ENCODE assay signal across 8 mouse cellular contexts in genomic region chr4:124714545-124715481, GRCm38 (mm10). TPM values are rescaled to one million over a fixed set of nuclear protein-coding genes. Genes with fewer than 3 reads are reported as not detected.
DNase-seq lines count a peak whose midpoint lies in the region; ATAC-seq and TF ChIP-seq lines count a peak whose summit lies in the region.

Gene Sf3a3, plus strand, starts transcription at chr4:124714776.

- under 1% methylated on average over 57 of the region's 57 CpGs for WGBS in heart, embryonic 10.5 days
- WGBS in kidney, embryonic 16.5 days, result 0% methylated on average over 57 of the region's 57 CpGs
- WGBS in liver, adult 2 months, result under 1% methylated on average over 57 of the region's 57 CpGs

- peak; percentile 97 to 98 for DNase-seq in B cell, adult 2 months
- DNase-seq in brain, adult 2 months (ENCODE audit: low read depth, low spot score), result peak; percentile 99
- DNase-seq in heart, embryonic 10.5 days (ENCODE audit: low spot score), result peak; percentile 98
- peak; percentile 89 for DNase-seq in liver, adult 2 months (ENCODE audit: extremely low read depth, low read depth, low spot score)
- peak; percentile 98 for DNase-seq in splenic B cell, adult 2 months (ENCODE audit: low read depth, low spot score)

- H3K4me1 ChIP-seq in heart, embryonic 10.5 days, result peaks cover 23% of the 10 kb centered on the region
- H3K4me1 ChIP-seq in kidney, embryonic 16.5 days (ENCODE audit: insufficient read depth, low read length), result peaks cover 15% of the 10 kb centered on the region
- H3K4me1 ChIP-seq in liver, adult 2 months (ENCODE audit: control insufficient read depth, insufficient read depth, low read length), result peaks cover 8% of the 10 kb centered on the region

- H3K27me3 ChIP-seq in heart, embryonic 10.5 days (ENCODE audit: insufficient read depth, poor library complexity, severe bottlenecking), result no peaks in the 10 kb centered on the region
- H3K27me3 ChIP-seq in kidney, embryonic 16.5 days (ENCODE audit: insufficient read depth, low read length), result no peaks in the 10 kb centered on the region
- H3K27me3 ChIP-seq in liver, adult 2 months (ENCODE audit: control insufficient read depth, insufficient read depth, low read length), result no peaks in the 10 kb centered on the region
- H3K27me3 ChIP-seq in myocyte (ENCODE audit: control insufficient read depth, insufficient read depth, insufficient read length), result no peaks in the 10 kb centered on the region
- H3K27me3 ChIP-seq in splenic B cell, adult 2 months (ENCODE audit: control insufficient read depth, insufficient read depth, low read length, poor library complexity, severe bottlenecking), result no peaks in the 10 kb centered on the region

- peak within 1 kb of the TSS; percentile 74 for H3K9ac ChIP-seq in kidney, embryonic 16.5 days (replicated peaks; ENCODE audit: low read length)
- H3K9ac ChIP-seq in liver, adult 2 months (ENCODE audit: low read depth, low read length), result peak within 1 kb of the TSS; percentile 85

- peak; percentile 89 for TF ChIP-seq CTCF in liver, adult 2 months (IDR thresholded peaks at IDR 0.05; ENCODE audit: low read depth, low read length)

- peak within 1 kb of the TSS; percentile 93 for H3K4me3 ChIP-seq in heart, embryonic 10.5 days
- peak within 1 kb of the TSS; percentile 65 for H3K4me3 ChIP-seq in kidney, embryonic 16.5 days (ENCODE audit: low read length)
- peak within 1 kb of the TSS; percentile 80 for H3K4me3 ChIP-seq in liver, adult 2 months (ENCODE audit: insufficient read depth, low read depth, low read length)
- peak within 1 kb of the TSS; percentile 67 for H3K4me3 ChIP-seq in myocyte

- no peaks in the 10 kb centered on the region for H3K9me3 ChIP-seq in heart, embryonic 10.5 days
- no peaks in the 10 kb centered on the region for H3K9me3 ChIP-seq in kidney, embryonic 16.5 days (ENCODE audit: low read length)

- TF ChIP-seq POLR2A in liver, adult 2 months (IDR thresholded peaks at IDR 0.05; ENCODE audit: extremely low read depth, insufficient read depth, low read length), result peak; percentile 36; the same call in 1 of the 2 replicates
- peak; percentile 62 for TF ChIP-seq POLR2A in myocyte (IDR thresholded peaks at IDR 0.05; ENCODE audit: insufficient read length, low read depth)

- H3K36me3 ChIP-seq in heart, embryonic 10.5 days, result peaks cover 41% of the 10 kb centered on the region
- peaks cover 26% of the 10 kb centered on the region for H3K36me3 ChIP-seq in kidney, embryonic 16.5 days (ENCODE audit: insufficient read depth, low read length)
- peaks cover 25% of the 10 kb centered on the region for H3K36me3 ChIP-seq in liver, adult 2 months (ENCODE audit: control insufficient read depth, insufficient read depth, low read length)
- H3K36me3 ChIP-seq in myocyte (ENCODE audit: control insufficient read depth, insufficient read depth), result peaks cover 20% of the 10 kb centered on the region
- H3K36me3 ChIP-seq in splenic B cell, adult 2 months (ENCODE audit: control insufficient read depth, insufficient read depth, low read length, poor library complexity, severe bottlenecking), result peaks cover 4% of the 10 kb centered on the region

- ATAC-seq in erythroblast, adult 5-6 weeks (replicated peaks; ENCODE audit: low FRiP score, poor library complexity, severe bottlenecking), result peak; percentile 91
- ATAC-seq in kidney, embryonic 16.5 days (ENCODE audit: low FRiP score, low TSS enrichment), result peak; percentile 92

- H3ac ChIP-seq in myocyte (ENCODE audit: control insufficient read depth, insufficient read length), result peak within 1 kb of the TSS; percentile 81

- H3K4me2 ChIP-seq in kidney, embryonic 16.5 days (replicated peaks; ENCODE audit: low read depth, low read length), result peak within 1 kb of the TSS; percentile 72
- H3K4me2 ChIP-seq in myocyte (ENCODE audit: low read depth), result peak within 1 kb of the TSS; percentile 95

- H3K79me2 ChIP-seq in liver, adult 2 months (ENCODE audit: control insufficient read depth, insufficient read depth, low read length), result peaks cover 16% of the 10 kb centered on the region; the same call in 1 of the 2 replicates
- H3K79me2 ChIP-seq in myocyte (ENCODE audit: control insufficient read depth, insufficient read depth), result peaks cover 19% of the 10 kb centered on the region

- H3K27ac ChIP-seq in heart, embryonic 10.5 days, result peak within 1 kb of the TSS; percentile 90
- H3K27ac ChIP-seq in kidney, embryonic 16.5 days (ENCODE audit: low read length), result peak within 1 kb of the TSS; percentile 17; the same call in 1 of the 2 replicates
- H3K27ac ChIP-seq in liver, adult 2 months (replicated peaks; ENCODE audit: insufficient read depth, low read depth, low read length), result 0 out of 2 replicates have a peak within 1 kb of the TSS, but pooled peaks have one; percentile 22

TF ChIP-seq in myocyte, 11 proteins besides CTCF, POLR2A, EP300 and RAD21:
- no peak for TF ChIP-seq TCF3 (IDR thresholded peaks at IDR 0.05; ENCODE audit: insufficient read length, low read depth)
- TF ChIP-seq TCF12 (IDR thresholded peaks at IDR 0.05; ENCODE audit: insufficient read depth, poor library complexity, severe bottlenecking), result no peak
- peak in 2 of 3 experiments; percentile 38 to 60 for TF ChIP-seq MYOD1 (IDR thresholded peaks at IDR 0.05; ENCODE audit: control insufficient read depth in 1 of 3, insufficient read length in 2 of 3, low read depth in 2 of 3)
- TF ChIP-seq SRF (IDR thresholded peaks at IDR 0.05; ENCODE audit: control insufficient read depth, insufficient read length, low read depth), result no peak
- no peak for TF ChIP-seq REST (IDR thresholded peaks at IDR 0.05; ENCODE audit: insufficient read depth, insufficient read length)
- TF ChIP-seq CEBPB (IDR thresholded peaks at IDR 0.05; ENCODE audit: insufficient read depth, poor library complexity, severe bottlenecking), result no peak
- TF ChIP-seq MYOG (IDR thresholded peaks at IDR 0.05; ENCODE audit: control insufficient read depth in 1 of 3, insufficient read depth in 1 of 3, insufficient read length in 2 of 3, low read depth in 2 of 3), result peak in 2 of 3 experiments; percentile 4 to 71
- no peak for TF ChIP-seq USF1 (IDR thresholded peaks at IDR 0.05; ENCODE audit: low read depth)
- peak; percentile 65 for TF ChIP-seq E2F4 (IDR thresholded peaks at IDR 0.05; ENCODE audit: insufficient read depth)
- TF ChIP-seq POLR2AphosphoS2 (IDR thresholded peaks at IDR 0.05; ENCODE audit: insufficient read length, low read depth), result peak; percentile 89
- TF ChIP-seq MAX (IDR thresholded peaks at IDR 0.05; ENCODE audit: low read depth), result no peak

RNA-seq across cellular contexts. Expression of gene Sf3a3, which starts in this region (rescaled TPM):
- 14.2 and 24.2 TPM in 2 replicates for total RNA-seq in erythroblast, adult 5-6 weeks (2015; ENCODE audit: low replicate concordance)
- total RNA-seq in erythroblast, adult 5-6 weeks (2017; ENCODE audit: low replicate concordance), result 26.2 and 34.7 TPM in 2 replicates
- 137 and 180 TPM in 2 replicates for polyA plus RNA-seq in heart, embryonic 10.5 days (2016; fragmentation: Nextera tagmentation; extraction: Ambion mirVana)
- 162 and 169 TPM in 2 replicates for polyA plus RNA-seq in kidney, embryonic 16.5 days (2015; fragmentation: Nextera tagmentation; extraction: Ambion mirVana)
- 12.1 and 15.1 TPM in 2 replicates for total RNA-seq in liver, adult 2 months (2014; rRNA removed)
- 5.5 and 6.6 TPM in 2 replicates for polyA plus RNA-seq in liver, adult 2 months (2012; rRNA removed)
- polyA plus RNA-seq in myocyte (2012; fragmentation: generic; extraction: Trizol), result 41.6 TPM

Comparison
In these comparisons a context has a peak if more than half of its experiments do, and no peak if none do; other contexts are left out.
1. Peak in every context shown above with its lines: DNase-seq, ATAC-seq, H3K4me3 ChIP-seq and H3K27ac ChIP-seq.
2. H3K27ac ChIP-seq: peak in every context shown above with its lines; median percentile 90 in heart, embryonic 10.5 days; 22 in liver, adult 2 months; 17 in kidney, embryonic 16.5 days.